Mouse (Mus musculus) forelimb bud, embryonic 11.5 days (tissue): ENCODE measurements around the gene Glrx3.

Source experiments
- DNase-seq: peaks from one replicate; pipeline ENCODE4 v3.0.0-alpha.2; 2012; ENCODE audit warnings: low read depth, low spot score

The Glrx3 gene

DNA sequence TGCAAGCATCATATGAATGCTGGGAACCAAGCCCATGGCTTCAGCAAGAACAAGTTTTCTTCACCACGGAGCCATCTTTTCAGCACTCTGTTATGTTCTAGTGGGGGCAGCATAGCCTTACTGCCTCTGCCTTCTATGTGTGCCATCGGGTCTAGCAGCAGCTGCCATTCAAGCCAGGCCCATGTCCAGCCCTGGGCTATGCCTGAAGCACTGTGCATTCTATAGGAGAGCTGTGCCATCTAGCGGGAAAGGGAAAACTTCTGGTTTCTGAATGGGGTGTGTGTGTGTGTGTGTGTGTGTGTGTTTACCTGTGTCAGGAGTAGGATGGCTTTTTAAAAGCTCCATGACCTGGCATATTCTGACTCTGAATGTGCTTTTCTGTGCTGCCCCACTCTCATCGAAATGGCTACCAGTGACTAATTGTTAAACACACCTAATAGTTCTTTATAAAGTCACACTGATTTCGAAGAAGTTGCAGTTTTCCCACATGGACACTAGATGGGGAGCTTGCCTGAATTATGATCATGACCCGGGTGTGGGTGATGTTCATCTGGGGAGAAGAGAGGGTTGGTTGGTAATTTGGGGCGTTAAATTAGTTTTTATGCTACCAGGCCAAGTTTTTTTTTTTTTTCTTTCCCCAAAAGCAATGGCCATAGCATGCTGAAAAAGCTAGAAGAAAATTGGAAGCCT lies 34.2 kb downstream of the Glrx3 start:
- no peak for DNase-seq

DNA sequence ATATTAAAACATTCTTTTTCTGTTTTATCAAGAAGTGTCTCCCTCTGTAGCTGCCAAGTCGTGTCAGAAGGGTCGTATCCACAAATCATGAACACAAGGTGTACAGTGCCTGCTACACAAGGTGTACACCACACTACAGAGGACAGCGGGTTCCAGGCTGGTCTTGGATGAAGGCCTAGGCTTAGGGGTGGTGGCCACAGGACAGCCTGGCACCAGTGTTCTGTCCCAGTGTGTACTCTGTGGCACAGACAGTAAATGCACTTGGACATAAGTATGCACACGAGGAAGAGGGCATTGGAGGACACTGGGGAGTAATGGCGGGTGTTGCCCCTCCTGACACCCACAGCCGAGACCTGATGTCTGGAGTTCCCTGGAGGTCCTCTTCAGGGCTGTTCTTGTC lies 34.7 kb downstream of the Glrx3 start:
- no peak for DNase-seq

GRCm38 (mm10) chr7:137477950-137478620 lies 40.7 kb downstream of the Glrx3 start:
- DNase-seq = peak; percentile 89

DNA sequence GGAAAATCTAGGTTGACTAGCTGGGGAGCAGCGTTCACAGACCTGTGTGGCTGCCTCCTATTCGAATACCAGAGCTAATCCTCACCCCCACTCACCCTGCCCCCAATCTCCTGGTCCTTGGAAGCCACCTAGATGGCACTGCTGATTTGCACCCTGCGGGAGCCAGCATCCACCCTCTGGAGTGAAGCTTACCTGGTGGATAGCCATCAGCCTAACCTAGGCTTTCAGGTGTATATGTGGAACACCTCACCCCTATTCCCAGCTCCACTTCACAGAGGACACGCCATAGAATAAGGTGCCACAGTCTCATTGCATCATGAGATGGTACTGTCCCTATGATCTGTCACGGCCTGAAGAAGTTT lies 41.2 kb downstream of the Glrx3 start:
- DNase-seq = no peak

- DNase-seq = no peak
Measured at GRCm38 (mm10) chr7:137480839-137481238, 43.4 kb downstream of the Glrx3 start.

DNA sequence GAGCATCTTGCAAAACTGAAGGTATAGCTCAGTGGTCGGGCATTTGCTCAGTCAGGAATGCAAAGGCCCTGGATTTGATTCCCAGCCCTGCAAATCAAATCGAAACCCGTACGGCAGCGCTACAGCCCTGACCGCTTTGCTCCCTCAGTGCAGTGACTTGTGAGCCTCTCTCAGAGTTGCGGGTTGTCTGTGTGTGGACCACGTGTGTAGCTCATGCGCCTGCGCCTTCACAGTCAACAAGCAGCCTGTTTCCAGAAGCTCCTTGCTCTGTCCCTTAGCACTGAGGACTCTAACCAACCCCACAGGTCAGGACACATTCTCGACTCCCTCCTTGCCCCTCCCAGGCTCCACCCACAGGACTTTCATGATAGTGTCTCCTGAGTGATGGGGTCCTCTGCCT lies 46.6 kb downstream of the Glrx3 start:
- no peak for DNase-seq

- no peak for DNase-seq
Measured at GRCm38 (mm10) chr7:137488391-137488790, 51.0 kb downstream of the Glrx3 start.

GRCm38 (mm10) chr7:137490711-137491110 lies 53.3 kb downstream of the Glrx3 start:
- DNase-seq = no peak

- no peak for DNase-seq
Measured at GRCm38 (mm10) chr7:137492307-137492973, 55.0 kb downstream of the Glrx3 start.

- no peak for DNase-seq
Measured at GRCm38 (mm10) chr7:137498736-137499135, 61.3 kb downstream of the Glrx3 start.

DNA sequence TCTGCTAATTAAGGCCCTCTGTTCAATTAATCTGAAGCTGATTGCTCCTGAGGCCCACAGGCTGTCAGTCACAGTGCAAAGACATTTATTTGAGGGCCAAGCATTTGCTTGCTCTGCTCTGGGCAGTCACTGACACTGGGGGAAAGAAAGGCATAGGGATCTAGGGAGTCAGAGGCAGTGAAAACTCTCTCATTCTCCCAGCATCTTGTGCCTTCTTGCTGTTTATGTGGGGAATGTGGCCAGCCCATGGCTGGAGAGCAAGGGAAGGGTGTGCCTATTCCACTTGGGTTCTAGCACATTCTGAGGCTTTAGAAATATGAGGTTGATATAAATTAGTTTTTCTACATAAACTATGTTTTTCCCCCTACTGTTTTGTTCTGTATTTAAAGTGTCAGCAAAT lies 80.2 kb downstream of the Glrx3 start:
- no peak for DNase-seq

GRCm38 (mm10) chr7:137518028-137518576 lies 80.7 kb downstream of the Glrx3 start:
- no peak for DNase-seq
